Mouse (Mus musculus): ENCODE results near the gene Pias4.

GRCm38 (mm10) chr10:81167200-81168086, at the start of gene Pias4:
- TF ChIP-seq CTCF (IDR thresholded peaks at IDR 0.05) (no peak), EP300 (IDR thresholded peaks at IDR 0.05) (no peak)

Data from lung, postnatal 0 days (tissue).